18 mouse cellular contexts compared by ENCODE assay signal in genomic region chr12:87397811-87398417, GRCm38 (mm10). TPM values are rescaled to one million over a fixed set of nuclear protein-coding genes. Genes with fewer than 3 reads are reported as not detected.
DNase-seq lines count a peak whose midpoint lies in the region; ATAC-seq and TF ChIP-seq lines count a peak whose summit lies in the region.
"Had no signal": no experiment of that assay in that cellular context is flagged by ENCODE, and none has a peak within 500 bp of the region (broad histone marks: within the 10 kb centered on the region; RNA-seq: fewer than 3 reads in every experiment).

No protein-coding gene starts in this region.

- peak overlapping the region; percentile 16; the same call in 1 of the 2 replicates for H3K27ac ChIP-seq in intestine, embryonic 16.5 days (ENCODE audit: low read length)
- H3K27ac ChIP-seq in intestine, embryonic 15.5 days, result no peak overlapping the region
- no peak overlapping the region for H3K27ac ChIP-seq in midbrain, postnatal 0 days (ENCODE audit: low read depth, low read length)
- H3K27ac ChIP-seq: forebrain, embryonic 10.5 days; hindbrain, embryonic 15.5 days; limb, embryonic 15.5 days; midbrain, embryonic 10.5 days had no signal

- no peak for TF ChIP-seq CTCF in midbrain, postnatal 0 days (IDR thresholded peaks at IDR 0.05)

- ATAC-seq in intestine, embryonic 16.5 days, result no peak
- no peak for ATAC-seq in intestine, embryonic 15.5 days
- ATAC-seq in erythroblast, adult 5-6 weeks (replicated peaks; ENCODE audit: low FRiP score, poor library complexity, severe bottlenecking), result no peak
- ATAC-seq in midbrain, postnatal 0 days (ENCODE audit: low FRiP score), result no peak

- no peak overlapping the region for H3K4me3 ChIP-seq in intestine, embryonic 16.5 days (ENCODE audit: low read length)
- no peak overlapping the region for H3K4me3 ChIP-seq in intestine, embryonic 15.5 days (replicated peaks)
- no peak overlapping the region for H3K4me3 ChIP-seq in midbrain, postnatal 0 days (ENCODE audit: low read depth, low read length)
- H3K4me3 ChIP-seq: forebrain, embryonic 10.5 days; hindbrain, embryonic 15.5 days; limb, embryonic 15.5 days; midbrain, embryonic 10.5 days had no signal

- no peaks in the 10 kb centered on the region for H3K36me3 ChIP-seq in intestine, embryonic 16.5 days (ENCODE audit: control insufficient read depth, insufficient read depth, low read length)
- no peaks in the 10 kb centered on the region for H3K36me3 ChIP-seq in intestine, embryonic 15.5 days
- H3K36me3 ChIP-seq in midbrain, postnatal 0 days (ENCODE audit: insufficient read depth, low read length), result no peaks in the 10 kb centered on the region
- H3K36me3 ChIP-seq: forebrain, embryonic 10.5 days; hindbrain, embryonic 15.5 days; limb, embryonic 15.5 days; midbrain, embryonic 10.5 days had no signal

- 0 out of 2 replicates have a peak overlapping the region, but pooled peaks have one; percentile 21 for H3K9ac ChIP-seq in intestine, embryonic 16.5 days (ENCODE audit: low read depth, low read length)
- H3K9ac ChIP-seq in intestine, embryonic 15.5 days, result no peak overlapping the region
- no peak overlapping the region for H3K9ac ChIP-seq in midbrain, postnatal 0 days (replicated peaks; ENCODE audit: low read length, poor library complexity, severe bottlenecking)
- H3K9ac ChIP-seq: hindbrain, embryonic 15.5 days; limb, embryonic 15.5 days had no signal

- H3K4me1 ChIP-seq in intestine, embryonic 16.5 days (ENCODE audit: control insufficient read depth, insufficient read depth, low read length), result peaks cover 7% of the 10 kb centered on the region; the same call in 1 of the 2 replicates
- H3K4me1 ChIP-seq in intestine, embryonic 15.5 days (replicated peaks), result 0 out of 2 replicates have a peak, but pooled peaks cover 3% of the 10 kb centered on the region
- H3K4me1 ChIP-seq in midbrain, postnatal 0 days (ENCODE audit: insufficient read depth, low read length), result no peaks in the 10 kb centered on the region
- H3K4me1 ChIP-seq: forebrain, embryonic 10.5 days; hindbrain, embryonic 15.5 days; limb, embryonic 15.5 days; midbrain, embryonic 10.5 days had no signal

- no peaks in the 10 kb centered on the region for H3K27me3 ChIP-seq in intestine, embryonic 16.5 days (replicated peaks; ENCODE audit: control insufficient read depth, insufficient read depth, low read length)
- H3K27me3 ChIP-seq in intestine, embryonic 15.5 days (replicated peaks), result no peaks in the 10 kb centered on the region
- no peaks in the 10 kb centered on the region for H3K27me3 ChIP-seq in midbrain, postnatal 0 days (ENCODE audit: insufficient read depth, low read length)
- H3K27me3 ChIP-seq: hindbrain, embryonic 15.5 days; limb, embryonic 15.5 days had no signal

- no peaks in the 10 kb centered on the region for H3K9me3 ChIP-seq in intestine, embryonic 16.5 days (ENCODE audit: control insufficient read depth, low read length)
- H3K9me3 ChIP-seq in intestine, embryonic 15.5 days, result no peaks in the 10 kb centered on the region
- H3K9me3 ChIP-seq in midbrain, postnatal 0 days (ENCODE audit: low read length), result no peaks in the 10 kb centered on the region
- H3K9me3 ChIP-seq: forebrain, embryonic 10.5 days; hindbrain, embryonic 15.5 days; limb, embryonic 15.5 days; midbrain, embryonic 10.5 days had no signal

- H3K4me2 ChIP-seq in intestine, embryonic 16.5 days (ENCODE audit: low read depth, low read length), result no peak overlapping the region
- H3K4me2 ChIP-seq in intestine, embryonic 15.5 days (replicated peaks), result no peak overlapping the region
- H3K4me2 ChIP-seq in midbrain, postnatal 0 days (ENCODE audit: low read depth, low read length, poor library complexity, severe bottlenecking), result no peak overlapping the region
- H3K4me2 ChIP-seq: hindbrain, embryonic 15.5 days; limb, embryonic 15.5 days had no signal

- DNase-seq in 3T3-L1 (ENCODE audit: low read depth, low spot score), result peak; percentile 53
- peak; percentile 57 for DNase-seq in adrenal gland, postnatal 10 days
- DNase-seq in kidney, postnatal 25 days, result peak; percentile 41 to 56
- DNase-seq in cerebellum, adult 11-12 months, result no peak
- no peak for DNase-seq in midbrain, postnatal 0 days (ENCODE audit: low spot score)
- DNase-seq: cerebellum, adult 9-11 months; gastrocnemius, postnatal 14 days; heart, postnatal 36 days; layer of hippocampus, postnatal 36 days; lung, adult 18-20 months; right cerebral cortex, postnatal 4 days had no signal

- WGBS in intestine, embryonic 16.5 days, result 64% methylated on average over 4 of the region's 4 CpGs
- 62% methylated on average over 4 of the region's 4 CpGs for WGBS in intestine, embryonic 15.5 days
- WGBS in midbrain, postnatal 0 days, result 72% methylated on average over 4 of the region's 4 CpGs

RNA-seq across cellular contexts. Expression of gene Sptlc2, which starts 9.8 kb away (rescaled TPM):
- polyA plus RNA-seq in intestine, embryonic 16.5 days (2015; fragmentation: Nextera tagmentation; extraction: Ambion mirVana), result 126 and 133 TPM in 2 replicates
- 115 and 119 TPM in 2 replicates for polyA plus RNA-seq in intestine, embryonic 15.5 days (2015; fragmentation: Nextera tagmentation; extraction: Ambion mirVana)
- 100 to 1,000 TPM; 135 to 149 TPM for total RNA-seq in adrenal gland, postnatal 10 days (2021)
- total RNA-seq in erythroblast, adult 5-6 weeks (2015; ENCODE audit: low replicate concordance), result 43.7 and 57.3 TPM in 2 replicates
- total RNA-seq in erythroblast, adult 5-6 weeks (2017; ENCODE audit: low replicate concordance), result 33.7 and 61.5 TPM in 2 replicates
- 41.5 and 49.8 TPM in 2 replicates for total RNA-seq in midbrain, postnatal 0 days (2014; rRNA removed)
- polyA plus RNA-seq in midbrain, postnatal 0 days (2015; fragmentation: Nextera tagmentation; extraction: Ambion mirVana), result 86.6 and 99.6 TPM in 2 replicates

RNA-seq across cellular contexts. Expression of gene Slirp, which starts 45.8 kb away (rescaled TPM):
- 258 and 261 TPM in 2 replicates for polyA plus RNA-seq in intestine, embryonic 16.5 days (2015; fragmentation: Nextera tagmentation; extraction: Ambion mirVana)
- polyA plus RNA-seq in intestine, embryonic 15.5 days (2015; fragmentation: Nextera tagmentation; extraction: Ambion mirVana), result 290 and 308 TPM in 2 replicates
- total RNA-seq in adrenal gland, postnatal 10 days (2021), result 100 to 1,000 TPM; 186 to 195 TPM
- 15.5 and 27.3 TPM in 2 replicates for total RNA-seq in erythroblast, adult 5-6 weeks (2015; ENCODE audit: low replicate concordance)
- 0.85 and 21.6 TPM in 2 replicates for total RNA-seq in erythroblast, adult 5-6 weeks (2017; ENCODE audit: low replicate concordance)
- 38.9 and 58.2 TPM in 2 replicates for total RNA-seq in midbrain, postnatal 0 days (2014; rRNA removed)
- polyA plus RNA-seq in midbrain, postnatal 0 days (2015; fragmentation: Nextera tagmentation; extraction: Ambion mirVana), result 181 and 194 TPM in 2 replicates

RNA-seq across cellular contexts. Expression of gene Alkbh1, which starts 45.9 kb away (rescaled TPM):
- polyA plus RNA-seq in intestine, embryonic 16.5 days (2015; fragmentation: Nextera tagmentation; extraction: Ambion mirVana), result 43.9 and 52.0 TPM in 2 replicates
- 48.3 and 50.6 TPM in 2 replicates for polyA plus RNA-seq in intestine, embryonic 15.5 days (2015; fragmentation: Nextera tagmentation; extraction: Ambion mirVana)
- 10 to 100 TPM; 23.9 to 24.3 TPM for total RNA-seq in adrenal gland, postnatal 10 days (2021)
- 6.1 and 7.5 TPM in 2 replicates for total RNA-seq in erythroblast, adult 5-6 weeks (2015; ENCODE audit: low replicate concordance)
- 9.8 and 15.7 TPM in 2 replicates for total RNA-seq in erythroblast, adult 5-6 weeks (2017; ENCODE audit: low replicate concordance)
- total RNA-seq in midbrain, postnatal 0 days (2014; rRNA removed), result 20.3 and 28.7 TPM in 2 replicates
- polyA plus RNA-seq in midbrain, postnatal 0 days (2015; fragmentation: Nextera tagmentation; extraction: Ambion mirVana), result 31.5 and 36.8 TPM in 2 replicates

Comparison
In these comparisons a context has a peak if more than half of its experiments do, and no peak if none do; other contexts are left out.
1. DNase-seq: peak in 3T3-L1 (single experiment), adrenal gland, postnatal 10 days (single experiment) and kidney, postnatal 25 days (2 of 2); none in cerebellum, adult 11-12 months (single experiment) and midbrain, postnatal 0 days (single experiment).